Mouse (Mus musculus): ENCODE data around the gene Ifnz.

DNA sequence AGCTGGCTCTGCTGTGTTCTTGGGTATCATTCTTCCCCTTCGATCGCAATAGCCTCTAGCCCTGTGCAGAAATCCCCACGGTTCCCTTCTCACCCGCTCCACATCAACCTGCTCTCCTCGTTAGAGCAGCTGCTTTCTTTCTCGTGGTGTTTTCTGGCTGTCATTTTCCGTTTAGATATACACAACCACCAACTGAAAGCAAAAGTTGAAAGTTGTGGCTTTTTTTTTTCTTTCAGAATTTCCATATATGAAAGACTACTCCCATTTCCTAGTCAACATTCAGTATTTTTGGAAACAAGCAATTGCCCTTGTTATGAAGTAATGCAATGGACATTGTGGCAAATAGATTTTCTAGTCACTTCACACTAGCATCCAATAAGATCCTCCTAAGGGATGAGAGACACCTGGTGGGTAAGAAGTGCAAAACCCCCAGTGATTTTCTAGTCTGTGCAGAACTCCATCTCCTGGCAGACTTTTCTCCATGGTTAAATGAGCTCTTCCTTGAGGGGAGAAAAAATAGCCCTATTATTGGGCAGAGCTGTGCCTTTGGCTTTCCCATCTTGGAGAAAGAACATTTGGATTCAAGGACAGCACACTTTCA, 39.1 kb upstream of the Ifnz start:
- TF ChIP-seq CTCF (IDR thresholded peaks at IDR 0.05; ENCODE audit: control insufficient read depth, insufficient read depth, insufficient read length): no peak
- TF ChIP-seq MAX (IDR thresholded peaks at IDR 0.05): no peak
- no peak for TF ChIP-seq MYOD1 (IDR thresholded peaks at IDR 0.05; ENCODE audit: control insufficient read depth, insufficient read length, low read depth)
- no peak for TF ChIP-seq MYOG (IDR thresholded peaks at IDR 0.05; ENCODE audit: control insufficient read depth, extremely low read depth, insufficient read length)
